Mouse (Mus musculus): ENCODE data around the gene Pkp4. TPM values are rescaled to one million over a fixed set of nuclear protein-coding genes. Genes with fewer than 3 reads are reported as not detected.

Pkp4 gene
- polyA plus RNA-seq, 2 experiments, result 5.2 to 8.9 TPM

- H3K4me1 ChIP-seq (replicated peaks; ENCODE audit: control insufficient read depth in 2 of 2, insufficient read depth in 2 of 2, low read length in 1 of 2), result peaks cover 0 to 6% of the 10 kb centered on the region in 2 experiments; a peak in 1 of 4 replicates
- ATAC-seq (ENCODE audit: insufficient read depth), result no peak
- H3K27ac ChIP-seq, result no peak overlapping the region
- H3K9me3 ChIP-seq (ENCODE audit: control insufficient read depth, low read length), result no peaks in the 10 kb centered on the region
- 50% methylated on average over 5 of the region's 5 CpGs for WGBS (ENCODE audit: insufficient replicate concordance)
- TF ChIP-seq CTCF (IDR thresholded peaks at IDR 0.05; ENCODE audit: low read depth) (no peak), EP300 (IDR thresholded peaks at IDR 0.05; ENCODE audit: low read depth) (no peak)
- no peak overlapping the region for H3K4me3 ChIP-seq (ENCODE audit: insufficient read depth in 1 of 2, low read depth in 2 of 2, low read length in 2 of 2)
- H3K27me3 ChIP-seq (ENCODE audit: control insufficient read depth, insufficient read depth, low read length), result no peaks in the 10 kb centered on the region
- no peaks in the 10 kb centered on the region for H3K36me3 ChIP-seq (replicated peaks; ENCODE audit: control insufficient read depth, insufficient read depth, low read depth)
- H3K9ac ChIP-seq (replicated peaks), result no peak overlapping the region
- DNase-seq (ENCODE audit: low read depth in 3 of 3, low spot score in 3 of 3), result no peak
- H3K4me2 ChIP-seq (ENCODE audit: low read depth), result no peak overlapping the region
Observed at GRCm38 (mm10) chr2:59231514-59231913, 70.9 kb downstream of the Pkp4 start.

DNA sequence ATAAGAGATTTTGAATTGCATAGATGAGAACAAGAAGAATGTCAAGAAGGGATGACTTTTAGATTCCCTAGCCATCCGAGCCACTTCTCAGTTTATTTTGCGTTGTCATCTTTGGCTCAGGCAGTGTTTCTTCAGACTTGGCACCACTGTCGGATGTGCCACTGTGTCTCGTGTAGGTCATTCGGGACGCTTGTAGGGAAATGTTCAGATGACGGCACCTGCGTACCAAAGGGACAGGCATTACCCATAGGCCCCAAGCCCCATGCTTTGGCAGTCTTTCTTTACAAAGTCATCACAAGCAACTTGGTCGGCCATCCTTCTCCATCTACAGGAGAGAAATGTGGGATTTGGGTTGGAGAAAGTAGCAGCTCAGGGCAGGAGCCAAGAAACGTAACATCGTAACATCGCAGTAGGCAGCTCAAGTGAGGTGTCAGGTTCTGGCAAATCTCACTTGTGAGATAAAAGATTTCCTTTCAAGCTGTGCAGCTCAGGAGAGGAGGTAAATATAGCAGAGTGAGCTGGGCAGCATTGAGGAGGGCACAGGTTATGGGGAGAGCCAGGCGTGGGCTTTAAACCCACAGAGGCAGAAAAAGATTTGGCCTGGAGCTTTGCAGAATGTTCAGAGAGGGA lies 72.8 kb downstream of the Pkp4 start:
- ATAC-seq (ENCODE audit: insufficient read depth) (no peak), DNase-seq (ENCODE audit: low read depth in 3 of 3, low spot score in 3 of 3) (no peak)
- H3K4me3 ChIP-seq (ENCODE audit: insufficient read depth in 1 of 2, low read depth in 2 of 2, low read length in 2 of 2), result no peak overlapping the region
- H3K27me3 ChIP-seq (ENCODE audit: control insufficient read depth, insufficient read depth, low read length), result no peaks in the 10 kb centered on the region
- no peak overlapping the region for H3K27ac ChIP-seq
- H3K4me2 ChIP-seq (ENCODE audit: low read depth), result no peak overlapping the region
- TF ChIP-seq CTCF (IDR thresholded peaks at IDR 0.05; ENCODE audit: low read depth), result no peak
- no peak for TF ChIP-seq EP300 (IDR thresholded peaks at IDR 0.05; ENCODE audit: low read depth)
- H3K9me3 ChIP-seq (ENCODE audit: control insufficient read depth, low read length), result no peaks in the 10 kb centered on the region
- no peaks in the 10 kb centered on the region; a peak in 1 of 4 replicates for H3K4me1 ChIP-seq (replicated peaks; ENCODE audit: control insufficient read depth in 2 of 2, insufficient read depth in 2 of 2, low read length in 1 of 2)
- H3K9ac ChIP-seq (replicated peaks), result no peak overlapping the region
- 84% methylated on average over 13 of the region's 13 CpGs for whole genome bisulfite sequencing (ENCODE audit: insufficient replicate concordance)
- no peaks in the 10 kb centered on the region for H3K36me3 ChIP-seq (replicated peaks; ENCODE audit: control insufficient read depth, insufficient read depth, low read depth)

DNA sequence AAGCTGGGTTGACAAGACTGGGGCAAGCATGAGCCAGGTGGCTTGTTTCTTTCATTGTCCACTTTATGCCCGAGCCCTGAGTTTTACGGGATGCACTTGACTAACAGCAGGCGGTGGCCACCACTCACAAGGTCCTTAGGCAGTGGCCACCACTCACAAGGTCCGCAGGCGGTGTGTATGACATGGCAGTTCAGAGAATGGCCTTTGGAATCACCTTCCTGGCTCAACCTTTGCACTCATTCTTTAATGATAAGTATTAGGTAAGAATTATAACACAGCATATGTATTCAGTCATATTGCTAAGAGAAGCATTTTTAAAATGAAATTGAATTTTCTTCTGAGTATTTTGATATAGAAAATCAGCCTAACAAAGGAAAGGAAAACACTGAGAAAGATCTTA lies 73.3 kb downstream of the Pkp4 start:
- no peak overlapping the region for H3K27ac ChIP-seq
- 76% methylated on average over 5 of the region's 5 CpGs for WGBS (ENCODE audit: insufficient replicate concordance)

DNA sequence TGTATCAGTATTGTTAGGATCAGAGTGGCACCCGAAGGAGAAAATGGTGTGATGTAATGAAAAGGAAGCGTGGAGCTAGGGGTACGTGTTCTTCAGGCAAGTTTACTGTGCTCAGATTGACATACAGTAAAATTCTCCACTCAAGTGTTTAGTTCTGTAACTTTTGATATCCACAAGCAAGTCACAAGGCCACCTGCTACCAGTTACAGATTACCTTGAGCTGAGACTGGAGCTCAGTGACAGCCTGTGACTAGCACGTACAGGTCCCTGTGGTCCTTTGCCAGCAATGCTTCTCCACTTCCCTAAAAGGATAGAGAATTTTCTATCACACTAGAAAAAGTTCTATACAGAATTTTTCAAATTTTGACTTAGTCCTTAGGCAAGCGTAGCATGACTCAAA lies 73.9 kb downstream of the Pkp4 start:
- ATAC-seq (ENCODE audit: insufficient read depth), result no peak

More for the DNA sequence above, 73.3 kb downstream of the Pkp4 start:
- Histone ChIP-seq H3K4me1 (replicated peaks; ENCODE audit: control insufficient read depth in 2 of 2, insufficient read depth in 2 of 2, low read length in 1 of 2) (no peaks in the 10 kb centered on the region), H3K36me3 (replicated peaks; ENCODE audit: control insufficient read depth, insufficient read depth, low read depth) (no peaks in the 10 kb centered on the region), H3K4me3 (ENCODE audit: insufficient read depth in 1 of 2, low read depth in 2 of 2, low read length in 2 of 2) (no peak overlapping the region), H3K9ac (replicated peaks) (no peak overlapping the region), H3K9me3 (ENCODE audit: control insufficient read depth, low read length) (no peaks in the 10 kb centered on the region), H3K4me2 (ENCODE audit: low read depth) (no peak overlapping the region), H3K27me3 (ENCODE audit: control insufficient read depth, insufficient read depth, low read length) (no peaks in the 10 kb centered on the region)
- TF ChIP-seq CTCF (IDR thresholded peaks at IDR 0.05; ENCODE audit: low read depth) (no peak), EP300 (IDR thresholded peaks at IDR 0.05; ENCODE audit: low read depth) (no peak)
- no peak for ATAC-seq (ENCODE audit: insufficient read depth)
- no peak for DNase-seq (ENCODE audit: low read depth in 3 of 3, low spot score in 3 of 3)

GRCm38 (mm10) chr2:59239841-59240395 lies 79.3 kb downstream of the Pkp4 start:
- 64% methylated on average over 10 of the region's 10 CpGs for WGBS (ENCODE audit: insufficient replicate concordance)
- DNase-seq (ENCODE audit: low read depth in 3 of 3, low spot score in 3 of 3) (no peak), ATAC-seq (ENCODE audit: insufficient read depth) (0 out of 2 replicates have a peak, but pooled peaks have one; percentile 11)

More for the DNA sequence above, 73.9 kb downstream of the Pkp4 start:
- H3K36me3 ChIP-seq (replicated peaks; ENCODE audit: control insufficient read depth, insufficient read depth, low read depth), result no peaks in the 10 kb centered on the region
- no peaks in the 10 kb centered on the region for H3K4me1 ChIP-seq (replicated peaks; ENCODE audit: control insufficient read depth in 2 of 2, insufficient read depth in 2 of 2, low read length in 1 of 2)
- H3K9ac ChIP-seq (replicated peaks), result no peak overlapping the region
- no peak overlapping the region for H3K4me3 ChIP-seq (ENCODE audit: insufficient read depth in 1 of 2, low read depth in 2 of 2, low read length in 2 of 2)
- no peaks in the 10 kb centered on the region for H3K9me3 ChIP-seq (ENCODE audit: control insufficient read depth, low read length)
- H3K4me2 ChIP-seq (ENCODE audit: low read depth), result no peak overlapping the region
- TF ChIP-seq CTCF (IDR thresholded peaks at IDR 0.05; ENCODE audit: low read depth) (no peak), EP300 (IDR thresholded peaks at IDR 0.05; ENCODE audit: low read depth) (no peak)
- H3K27ac ChIP-seq, result no peak overlapping the region
- no peaks in the 10 kb centered on the region for H3K27me3 ChIP-seq (ENCODE audit: control insufficient read depth, insufficient read depth, low read length)
- no peak for DNase-seq (ENCODE audit: low read depth in 3 of 3, low spot score in 3 of 3)
- WGBS (ENCODE audit: insufficient replicate concordance), result 79% methylated on average over 5 of the region's 5 CpGs

More at GRCm38 (mm10) chr2:59239841-59240395, 79.3 kb downstream of the Pkp4 start:
- Histone ChIP-seq H3K4me3 (ENCODE audit: insufficient read depth in 1 of 2, low read depth in 2 of 2, low read length in 2 of 2) (no peak overlapping the region), H3K4me2 (ENCODE audit: low read depth) (no peak overlapping the region), H3K27ac (no peak overlapping the region), H3K9ac (replicated peaks) (no peak overlapping the region), H3K36me3 (replicated peaks; ENCODE audit: control insufficient read depth, insufficient read depth, low read depth) (no peaks in the 10 kb centered on the region), H3K27me3 (ENCODE audit: control insufficient read depth, insufficient read depth, low read length) (no peaks in the 10 kb centered on the region), H3K9me3 (ENCODE audit: control insufficient read depth, low read length) (no peaks in the 10 kb centered on the region), H3K4me1 (replicated peaks; ENCODE audit: control insufficient read depth in 2 of 2, insufficient read depth in 2 of 2, low read length in 1 of 2) (no peaks in the 10 kb centered on the region; a peak in 1 of 4 replicates)
- TF ChIP-seq EP300 (IDR thresholded peaks at IDR 0.05; ENCODE audit: low read depth) (no peak), CTCF (IDR thresholded peaks at IDR 0.05; ENCODE audit: low read depth) (no peak)
